ENCODE assay signal across 20 mouse cellular contexts in genomic region chr10:118629360-118630040, GRCm38 (mm10).
A peak's percentile ranks its signal among the peaks of the same experiment; 100 is the strongest.
DNase-seq lines count a peak whose midpoint lies in the region; ATAC-seq and TF ChIP-seq lines count a peak whose summit lies in the region.
"Had no signal": no experiment of that assay in that cellular context is flagged by ENCODE, and none has a peak within 500 bp of the region (broad histone marks: within the 10 kb centered on the region; RNA-seq: fewer than 3 reads in every experiment).

No protein-coding gene starts in this region.

- peak overlapping the region; percentile 91 for H3K27ac ChIP-seq in kidney, adult 2 months (ENCODE audit: insufficient read depth, low read depth, low read length)
- peak overlapping the region; percentile 26 for H3K27ac ChIP-seq in kidney, embryonic 16.5 days (ENCODE audit: low read length)
- no peak overlapping the region for H3K27ac ChIP-seq in liver, embryonic 12.5 days
- H3K27ac ChIP-seq: embryonic facial prominence, embryonic 12.5 days; forebrain, embryonic 12.5 days; heart, embryonic 15.5 days; hindbrain, embryonic 13.5 days had no signal

- H3K4me1 ChIP-seq in kidney, adult 2 months (ENCODE audit: control insufficient read depth, insufficient read depth, low read length), result peaks cover 13% of the 10 kb centered on the region
- H3K4me1 ChIP-seq in kidney, embryonic 16.5 days (ENCODE audit: insufficient read depth, low read length), result no peaks in the 10 kb centered on the region
- H3K4me1 ChIP-seq in liver, embryonic 12.5 days, result peaks cover 22% of the 10 kb centered on the region
- H3K4me1 ChIP-seq: embryonic facial prominence, embryonic 12.5 days; forebrain, embryonic 12.5 days; heart, embryonic 15.5 days; hindbrain, embryonic 13.5 days had no signal

- no peaks in the 10 kb centered on the region for H3K36me3 ChIP-seq in kidney, adult 2 months (ENCODE audit: control insufficient read depth, insufficient read depth, low read length)
- H3K36me3 ChIP-seq in kidney, embryonic 16.5 days (ENCODE audit: insufficient read depth, low read length), result no peaks in the 10 kb centered on the region
- H3K36me3 ChIP-seq in liver, embryonic 12.5 days, result no peaks in the 10 kb centered on the region
- H3K36me3 ChIP-seq: embryonic facial prominence, embryonic 12.5 days; forebrain, embryonic 12.5 days; heart, embryonic 15.5 days; hindbrain, embryonic 13.5 days had no signal

- no peak overlapping the region for H3K4me2 ChIP-seq in kidney, embryonic 16.5 days (replicated peaks; ENCODE audit: low read depth, low read length)
- no peak overlapping the region for H3K4me2 ChIP-seq in liver, embryonic 12.5 days
- H3K4me2 ChIP-seq: embryonic facial prominence, embryonic 12.5 days; forebrain, embryonic 12.5 days; heart, embryonic 11.5 days; heart, embryonic 15.5 days; hindbrain, embryonic 13.5 days had no signal

- TF ChIP-seq POLR2A in kidney, adult 2 months (IDR thresholded peaks at IDR 0.05; ENCODE audit: low read depth, low read length), result no peak

- TF ChIP-seq CTCF in kidney, adult 2 months (conservative IDR thresholded peaks at IDR 0.05; ENCODE audit: insufficient read depth, insufficient read length, low read depth, low read length), result no peak; the same call in 1 of the 2 replicates

- H3K27me3 ChIP-seq in kidney, adult 2 months (replicated peaks; ENCODE audit: control insufficient read depth, insufficient read depth, low read length), result no peaks in the 10 kb centered on the region
- H3K27me3 ChIP-seq in kidney, embryonic 16.5 days (ENCODE audit: insufficient read depth, low read length), result no peaks in the 10 kb centered on the region
- no peaks in the 10 kb centered on the region for H3K27me3 ChIP-seq in liver, embryonic 12.5 days (replicated peaks)
- H3K27me3 ChIP-seq: embryonic facial prominence, embryonic 12.5 days; forebrain, embryonic 12.5 days; heart, embryonic 15.5 days; hindbrain, embryonic 13.5 days had no signal

- peak; percentile 63 for DNase-seq in kidney, adult 18-20 months
- DNase-seq in kidney, adult 2 months, result peak; percentile 90
- peak; percentile 71 to 89 for DNase-seq in kidney, postnatal 25 days
- DNase-seq in frontal cortex, postnatal 25 days (ENCODE audit: low spot score in 2 of 2), result no peak
- no peak for DNase-seq in retina, embryonic 14.5 days (ENCODE audit: low spot score)
- DNase-seq: adrenal gland, postnatal 10 days; cerebellum, adult 11-12 months; cerebellum, adult 9-10 months; cerebellum, postnatal 25 days; forebrain, postnatal 0 days; gastrocnemius, postnatal 36 days; heart, adult 18-20 months; heart, postnatal 14 days had no signal

- 46% methylated on average over 22 of the region's 22 CpGs for WGBS in kidney, adult 2 months
- 75% methylated on average over 22 of the region's 22 CpGs for WGBS in kidney, embryonic 16.5 days
- 83% methylated on average over 22 of the region's 22 CpGs for WGBS in liver, embryonic 12.5 days (ENCODE audit: insufficient replicate concordance)

- H3K9ac ChIP-seq in kidney, embryonic 16.5 days (replicated peaks; ENCODE audit: low read length), result no peak overlapping the region
- no peak overlapping the region for H3K9ac ChIP-seq in liver, embryonic 12.5 days
- H3K9ac ChIP-seq: embryonic facial prominence, embryonic 12.5 days; forebrain, embryonic 12.5 days; forebrain, postnatal 0 days; heart, embryonic 15.5 days; hindbrain, embryonic 13.5 days had no signal

- ATAC-seq in kidney, embryonic 16.5 days (ENCODE audit: low FRiP score, low TSS enrichment), result peak; percentile 95
- no peak for ATAC-seq in liver, embryonic 12.5 days
- ATAC-seq: forebrain, postnatal 0 days had no signal

- no peak overlapping the region for H3K4me3 ChIP-seq in kidney, adult 2 months (ENCODE audit: insufficient read depth, low read depth, low read length)
- no peak overlapping the region for H3K4me3 ChIP-seq in kidney, embryonic 16.5 days (ENCODE audit: low read length)
- H3K4me3 ChIP-seq in liver, embryonic 12.5 days, result no peak overlapping the region
- H3K4me3 ChIP-seq: embryonic facial prominence, embryonic 12.5 days; forebrain, embryonic 12.5 days; heart, embryonic 15.5 days; hindbrain, embryonic 13.5 days had no signal

- H3K9me3 ChIP-seq in kidney, embryonic 16.5 days (ENCODE audit: low read length), result no peaks in the 10 kb centered on the region
- no peaks in the 10 kb centered on the region for H3K9me3 ChIP-seq in liver, embryonic 12.5 days (replicated peaks)
- H3K9me3 ChIP-seq: embryonic facial prominence, embryonic 12.5 days; forebrain, embryonic 12.5 days; heart, embryonic 15.5 days; hindbrain, embryonic 13.5 days had no signal

Comparison
In these comparisons a context has a peak if more than half of its experiments do, and no peak if none do; other contexts are left out.
1. DNase-seq: peak in kidney, adult 18-20 months (single experiment), kidney, adult 2 months (single experiment) and kidney, postnatal 25 days (2 of 2); none in frontal cortex, postnatal 25 days (0 of 2) and retina, embryonic 14.5 days (single experiment).